Mouse (Mus musculus) T-cell, adult 2 months (primary cell): ENCODE data around the gene Olfr775.

ENCODE experiments used
- DNase-seq: peaks from one replicate; pipeline ENCODE4 v3.0.0; 2022; ENCODE audit warnings: low spot score

Gene Olfr775

GRCm38 (mm10) chr10:129248112-129248511 lies at the start of gene Olfr775:
Gene Olfr775, plus strand, starts transcription at chr10:129248412.
- no peak for DNase-seq

- no peak for DNase-seq
Measured at GRCm38 (mm10) chr10:129230737-129231136, 17.5 kb upstream of the Olfr775 start.

- DNase-seq = no peak
Measured at GRCm38 (mm10) chr10:129235904-129236303, 12.3 kb upstream of the Olfr775 start, which contains the start of gene Olfr774. Gene Olfr774, plus strand, starts transcription at chr10:129236204.

GRCm38 (mm10) chr10:129258827-129259226 lies 10.6 kb downstream of the Olfr775 start, which contains the start of gene Olfr776:
Gene Olfr776, plus strand, starts transcription at chr10:129259127.
- DNase-seq = no peak

- no peak for DNase-seq
Measured at GRCm38 (mm10) chr10:129271081-129271535, 22.9 kb downstream of the Olfr775 start, which contains the start of gene Olfr777. Gene Olfr777, minus strand, starts transcription at chr10:129271485.
